Mouse (Mus musculus): ENCODE measurements around the gene Foxa3.

DNA sequence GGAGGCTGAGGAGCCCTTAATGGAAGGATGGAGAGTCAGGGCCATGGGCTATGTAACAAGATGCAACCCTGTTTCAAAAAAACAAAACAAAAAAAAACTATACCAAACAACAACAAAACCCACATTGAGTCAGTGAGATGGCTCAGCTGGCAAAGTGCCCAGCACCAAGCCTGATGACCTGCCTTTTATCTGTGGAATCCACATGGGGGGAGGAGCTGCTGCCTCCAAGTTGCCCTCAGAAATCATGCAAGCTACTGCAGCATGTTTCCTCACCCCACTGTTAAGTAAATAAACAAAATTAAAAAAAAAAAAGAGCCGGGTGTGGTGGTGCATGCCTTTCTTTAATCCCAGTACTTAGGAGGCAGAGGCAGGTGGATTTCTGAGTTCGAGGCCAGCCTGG lies 36.8 kb downstream of the Foxa3 start:
- TF ChIP-seq CTCF (IDR thresholded peaks at IDR 0.05; ENCODE audit: low read depth, low read length) (no peak), POLR2A (IDR thresholded peaks at IDR 0.05; ENCODE audit: borderline replicate concordance, low read depth, low read length) (no peak)
